ENCODE assay signal across 7 mouse cellular contexts in the genomic region with DNA sequence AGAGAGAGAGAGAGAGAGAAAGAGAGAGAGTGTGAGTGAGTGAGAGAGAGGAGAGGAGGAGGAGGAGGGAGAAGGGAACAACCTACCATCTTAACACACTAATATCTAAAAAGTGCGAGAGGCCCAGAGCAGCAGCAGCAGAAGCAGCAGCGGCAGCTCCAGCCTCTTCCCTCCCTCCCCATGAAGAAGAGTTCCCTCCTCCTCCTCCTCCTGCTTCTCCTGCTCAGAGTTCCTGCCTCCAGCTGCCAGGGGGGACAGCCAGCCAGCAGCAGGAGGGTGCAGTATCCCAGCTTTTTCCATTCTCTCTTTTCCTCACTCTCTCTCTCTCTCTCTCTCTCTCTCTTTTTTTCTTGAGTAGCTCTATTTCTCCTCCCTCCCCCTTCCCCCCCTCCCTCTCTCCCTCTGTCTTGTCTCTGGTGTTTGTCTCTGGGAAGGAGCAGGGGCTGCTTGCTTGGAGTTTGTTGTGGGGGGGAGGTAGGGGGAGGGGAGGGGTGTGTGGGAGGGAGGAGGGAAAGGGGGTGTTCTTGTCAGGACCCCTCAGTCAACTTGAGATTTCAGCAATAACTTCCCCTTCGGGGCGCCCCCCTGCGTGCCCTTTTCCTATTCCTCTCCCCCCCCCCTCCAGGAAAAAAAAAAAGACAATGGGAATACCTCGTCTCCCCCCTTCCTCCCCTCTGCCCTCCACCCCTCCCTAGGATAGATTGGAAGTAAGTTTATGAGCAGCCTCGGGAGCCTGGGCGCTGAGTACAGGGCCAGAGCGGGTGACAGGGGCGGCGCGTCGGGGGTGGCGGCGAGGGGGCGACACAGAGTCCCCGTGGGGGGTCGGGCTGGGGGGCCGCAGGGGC.
DNase-seq lines count a peak whose midpoint lies in the region; ATAC-seq and TF ChIP-seq lines count a peak whose summit lies in the region.

No protein-coding gene starts in this region.

- 0 out of 2 replicates have a peak, but pooled peaks have one; percentile 3 for ATAC-seq in common myeloid progenitor, adult 5-6 weeks (replicated peaks; ENCODE audit: low read depth, poor library complexity, severe bottlenecking)

- peak overlapping the region; percentile 94 for H3K4me3 ChIP-seq in gastrocnemius, adult 2 months

- TF ChIP-seq CTCF in gastrocnemius, adult 2 months (IDR thresholded peaks at IDR 0.05), result no peak

- DNase-seq in T-cell, adult 2 months (ENCODE audit: low spot score), result peak; percentile 43
- peak; percentile 69 for DNase-seq in gastrocnemius, adult 2 months
- peak; percentile 80 for DNase-seq in induced T-regulatory cell, adult 2 months (ENCODE audit: low read depth)
- DNase-seq in left cerebral cortex, postnatal 14 days (ENCODE audit: low spot score in 2 of 2), result peak; percentile 51 to 61
- DNase-seq in mesoderm, embryonic 11.5 days (ENCODE audit: low read depth, low spot score), result peak; percentile 79
- peak; percentile 29 for DNase-seq in right cerebral cortex, postnatal 4 days

- intact Hi-C loops in gastrocnemius, adult 2 months (cut with DNase I), result loop anchor here (5.0 to 10.0 kb wide), 3 partner anchors 172 to 253 kb away; no protein-coding TSS in a partner anchor
- intact Hi-C loops in left cerebral cortex, postnatal 14 days (cut with DNase I), result loop anchor here (2.0 to 10.0 kb wide), 3 partner anchors 125 to 251 kb away; partner anchors contain the start of gene Cry2

- H3K27ac ChIP-seq in gastrocnemius, adult 2 months, result peak overlapping the region; percentile 96

Comparison
In these comparisons a context has a peak if more than half of its experiments do, and no peak if none do; other contexts are left out.
1. Peak in every context shown above with its lines: DNase-seq, ATAC-seq, H3K4me3 ChIP-seq and H3K27ac ChIP-seq.
2. DNase-seq: peak in every context shown above with its lines; median percentile 80 in induced T-regulatory cell, adult 2 months; 79 in mesoderm, embryonic 11.5 days; 69 in gastrocnemius, adult 2 months; 56 in left cerebral cortex, postnatal 14 days; 43 in T-cell, adult 2 months; 29 in right cerebral cortex, postnatal 4 days.